Mouse (Mus musculus) heart, embryonic 13.5 days (tissue): Measurements from ENCODE around the gene Pxdn. TPM values are rescaled to one million over a fixed set of nuclear protein-coding genes. Genes with fewer than 3 reads are reported as not detected.

Experiments
- ATAC-seq: fragments of 200-750 bp; cut with Nextera tagmentation; 2 replicates; pipeline ENCODE4 v1.8.0; 2017; ENCODE audit warnings: moderate TSS enrichment; ENCODE audit not compliant: insufficient number of reproducible peaks, low FRiP score, low TSS enrichment; ENCODE audit errors: extremely low read depth
- H3K27ac ChIP-seq: fragments of 300-500 bp; sonication (generic); replicated peaks from 2 replicates; pipeline ENCODE4 v1.5.1; 2015; ENCODE audit warnings: moderate library complexity, mild to moderate bottlenecking, inconsistent platforms
- H3K27me3 ChIP-seq: fragments of 300-500 bp; sonication (generic); replicated peaks from 2 replicates; pipeline ENCODE4 v1.6.1; 2015; ENCODE audit warnings: mild to moderate bottlenecking, inconsistent platforms
- H3K36me3 ChIP-seq: fragments of 300-500 bp; sonication (generic); 2 replicates; pipeline ENCODE4 v1.6.1; 2015; ENCODE audit warnings: mild to moderate bottlenecking, inconsistent platforms
- H3K4me1 ChIP-seq: fragments of 300-500 bp; sonication (generic); 2 replicates; pipeline ENCODE4 v1.6.1; 2015; ENCODE audit warnings: inconsistent platforms
- H3K4me2 ChIP-seq: fragments of 300-500 bp; sonication (generic); 2 replicates; pipeline ENCODE4 v1.6.1; 2015; ENCODE audit warnings: inconsistent platforms, mild to moderate bottlenecking, moderate library complexity
- H3K4me3 ChIP-seq: fragments of 300-500 bp; sonication (generic); 2 replicates; pipeline ENCODE4 v1.5.1; 2015; ENCODE audit warnings: moderate library complexity, mild to moderate bottlenecking, inconsistent platforms
- H3K9ac ChIP-seq: fragments of 300-500 bp; sonication (generic); 2 replicates; pipeline ENCODE4 v1.6.1; 2015; ENCODE audit warnings: inconsistent platforms, mild to moderate bottlenecking, moderate library complexity
- H3K9me3 ChIP-seq: fragments of 300-500 bp; sonication (generic); 2 replicates; pipeline ENCODE4 v1.6.1; 2016; ENCODE audit warnings: inconsistent platforms
- WGBS: fragments of 180-500 bp; shearing (Covaris S2); methylation state at CpG from one replicate; pipeline ENCODE4 v1.1.7; 2015; ENCODE audit warnings: mixed read lengths; 5-methylcytosine and 5-hydroxymethylcytosine counted together
- polyA plus RNA-seq: library from polyadenylated mRNA; unstranded; fragments of >200 nt; fragmentation: Nextera tagmentation; extraction: Ambion mirVana; gene quantifications from 2 replicates; pipeline ENCODE4 v1.2.1, GENCODE M21; 2015

The Pxdn gene
- polyA plus RNA-seq, 1 experiment from 2014 or later: 77.0 TPM

- no peak overlapping the region for H3K27ac ChIP-seq
- H3K9ac ChIP-seq: no peak overlapping the region
- no peak overlapping the region for H3K4me2 ChIP-seq
- peaks cover 12% of the 10 kb centered on the region for H3K27me3 ChIP-seq
- no peaks in the 10 kb centered on the region for H3K36me3 ChIP-seq
- no peaks in the 10 kb centered on the region for H3K4me1 ChIP-seq
- H3K4me3 ChIP-seq: no peak overlapping the region
- 68% methylated on average over 6 of the region's 6 CpGs for WGBS
- ATAC-seq: no peak
- no peaks in the 10 kb centered on the region for H3K9me3 ChIP-seq
Measured at GRCm38 (mm10) chr12:30048848-30049247, 111.4 kb downstream of the Pxdn start.

DNA sequence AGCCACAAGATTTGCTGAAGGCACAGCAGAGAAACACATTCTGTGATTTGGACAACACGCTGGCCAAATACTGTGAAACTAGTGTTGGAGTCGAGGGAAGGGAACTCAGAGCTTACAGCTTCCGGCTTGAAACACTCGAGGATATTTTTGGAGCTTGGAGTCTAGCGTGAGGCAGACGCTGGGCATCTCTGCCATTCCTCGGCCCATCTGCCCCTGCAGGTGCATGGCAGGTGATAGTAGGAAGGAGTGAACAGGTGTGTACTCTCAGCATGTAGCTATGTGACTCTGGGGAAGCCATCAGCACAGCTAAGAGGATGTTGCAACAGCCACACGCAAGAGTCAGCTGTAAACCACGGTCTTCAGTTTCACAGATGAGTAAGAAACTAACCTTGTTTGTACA lies 112.4 kb downstream of the Pxdn start:
- H3K9me3 ChIP-seq: no peaks in the 10 kb centered on the region
- no peak overlapping the region for H3K4me3 ChIP-seq
- H3K4me2 ChIP-seq: no peak overlapping the region
- H3K4me1 ChIP-seq: no peaks in the 10 kb centered on the region
- H3K27me3 ChIP-seq: peaks cover 12% of the 10 kb centered on the region
- WGBS: 62% methylated on average over 9 of the region's 9 CpGs
- no peaks in the 10 kb centered on the region for H3K36me3 ChIP-seq
- H3K9ac ChIP-seq: peak overlapping the region; percentile 7; the same call in 1 of the 2 replicates
- no peak overlapping the region for H3K27ac ChIP-seq
- ATAC-seq: no peak

DNA sequence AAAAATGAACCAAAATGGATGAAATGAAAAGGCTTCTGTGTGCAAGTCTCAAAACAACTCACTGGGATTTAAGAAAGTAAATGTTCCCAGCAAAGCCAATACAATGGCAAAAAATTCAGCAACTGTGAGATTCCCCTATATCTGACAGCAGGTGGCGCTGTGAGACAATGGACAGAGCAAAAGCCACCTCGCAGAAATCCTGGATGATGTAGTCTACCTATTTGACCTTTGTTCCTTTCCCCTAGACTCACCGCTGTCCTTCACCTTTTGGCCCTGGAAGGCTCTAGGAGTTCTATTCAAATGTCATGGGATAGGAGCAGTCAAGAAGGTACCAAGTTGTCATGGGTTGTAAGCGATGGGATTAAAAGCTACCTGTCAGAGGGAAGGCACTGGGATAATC lies 112.8 kb downstream of the Pxdn start:
- Histone ChIP-seq H3K9ac (no peak overlapping the region), H3K27ac (no peak overlapping the region), H3K27me3 (peaks cover 12% of the 10 kb centered on the region), H3K36me3 (no peaks in the 10 kb centered on the region), H3K9me3 (no peaks in the 10 kb centered on the region), H3K4me3 (no peak overlapping the region), H3K4me1 (no peaks in the 10 kb centered on the region), H3K4me2 (no peak overlapping the region)
- WGBS: 18% methylated on average over 4 of the region's 4 CpGs
- no peak for ATAC-seq

GRCm38 (mm10) chr12:30054761-30055540 lies 117.5 kb downstream of the Pxdn start:
- Histone ChIP-seq H3K27ac (no peak overlapping the region), H3K4me3 (no peak overlapping the region), H3K9ac (no peak overlapping the region), H3K9me3 (no peaks in the 10 kb centered on the region), H3K4me2 (no peak overlapping the region), H3K36me3 (no peaks in the 10 kb centered on the region), H3K27me3 (peaks cover 19% of the 10 kb centered on the region), H3K4me1 (no peaks in the 10 kb centered on the region)
- 71% methylated on average over 11 of the region's 11 CpGs for WGBS
- no peak for ATAC-seq

GRCm38 (mm10) chr12:30058044-30058443 lies 120.6 kb downstream of the Pxdn start:
- no peak for ATAC-seq

GRCm38 (mm10) chr12:30061503-30062117 lies 124.2 kb downstream of the Pxdn start:
- Histone ChIP-seq H3K27me3 (peaks cover 24% of the 10 kb centered on the region), H3K4me3 (no peak overlapping the region), H3K27ac (no peak overlapping the region), H3K36me3 (no peaks in the 10 kb centered on the region), H3K9ac (no peak overlapping the region), H3K4me1 (peaks cover 9% of the 10 kb centered on the region), H3K4me2 (no peak overlapping the region), H3K9me3 (no peaks in the 10 kb centered on the region)
- ATAC-seq: no peak
- WGBS: 16% methylated on average over 1 of the region's 1 CpGs

More at GRCm38 (mm10) chr12:30058044-30058443, 120.6 kb downstream of the Pxdn start:
- Histone ChIP-seq H3K36me3 (no peaks in the 10 kb centered on the region), H3K27me3 (peaks cover 24% of the 10 kb centered on the region), H3K27ac (no peak overlapping the region), H3K9me3 (no peaks in the 10 kb centered on the region), H3K4me2 (no peak overlapping the region), H3K9ac (no peak overlapping the region), H3K4me3 (no peak overlapping the region), H3K4me1 (peaks cover 9% of the 10 kb centered on the region)
- 44% methylated on average over 6 of the region's 6 CpGs for WGBS

- H3K4me1 ChIP-seq: peaks cover 9% of the 10 kb centered on the region
- 40% methylated on average over 6 of the region's 6 CpGs for WGBS
Measured at GRCm38 (mm10) chr12:30062118-30062505, 124.7 kb downstream of the Pxdn start.

More at GRCm38 (mm10) chr12:30062118-30062505, 124.7 kb downstream of the Pxdn start:
- Histone ChIP-seq H3K27me3 (peaks cover 24% of the 10 kb centered on the region), H3K36me3 (no peaks in the 10 kb centered on the region), H3K9ac (no peak overlapping the region), H3K27ac (no peak overlapping the region), H3K9me3 (no peaks in the 10 kb centered on the region), H3K4me2 (no peak overlapping the region), H3K4me3 (no peak overlapping the region)
- no peak for ATAC-seq

Other genes starting within 250 kb of the Pxdn start
- gene Tpo, start 195.0 kb downstream of the Pxdn start, polyA plus RNA-seq: 0.08 TPM in 1 of 2 replicates, not detected in the other